Comparison of ENCODE assay signal across 9 mouse cellular contexts in genomic region chr4:62727541-62728303, GRCm38 (mm10).
DNase-seq lines count a peak whose midpoint lies in the region.
"Had no signal": no experiment of that assay in that cellular context is flagged by ENCODE, and none has a peak within 500 bp of the region (broad histone marks: within the 10 kb centered on the region; RNA-seq: fewer than 3 reads in every experiment).

No protein-coding gene starts in this region.

- no peaks in the 10 kb centered on the region for H3K9me3 ChIP-seq in limb, embryonic 10.5 days (replicated peaks)

- H3K27ac ChIP-seq in limb, embryonic 10.5 days = peak overlapping the region; percentile 37

- 81% methylated on average over 20 of the region's 20 CpGs for WGBS in limb, embryonic 10.5 days

- H3K4me3 ChIP-seq in limb, embryonic 10.5 days = no peak overlapping the region

- DNase-seq in layer of hippocampus, adult 18-20 months (ENCODE audit: low spot score in 2 of 2) = peak; percentile 22 to 48
- DNase-seq in layer of hippocampus, adult 9-11 months = no peak
- peak; percentile 55 for DNase-seq in ZHBTc4 (ENCODE audit: low read depth, low spot score)
- peak; percentile 54 for DNase-seq in fibroblast of lung, adult 2 months (ENCODE audit: low read depth)
- no peak for DNase-seq in limb, embryonic 10.5 days (ENCODE audit: low spot score)
- DNase-seq in cerebellum, postnatal 4 days (ENCODE audit: low spot score in 2 of 2) = no peak
- no peak for DNase-seq in spleen, postnatal 10 days (ENCODE audit: low spot score in 2 of 2)
- no peak for DNase-seq in spleen, adult 12 weeks (ENCODE audit: low spot score)

- H3K36me3 ChIP-seq in limb, embryonic 10.5 days = no peaks in the 10 kb centered on the region

- H3K4me1 ChIP-seq in limb, embryonic 10.5 days = peaks cover 29% of the 10 kb centered on the region

- H3K27me3 ChIP-seq in limb, embryonic 10.5 days (ENCODE audit: low read depth, poor library complexity, severe bottlenecking) = no peaks in the 10 kb centered on the region
- H3K27me3 ChIP-seq: Patski had no signal

Comparison
In these comparisons a context has a peak if more than half of its experiments do, and no peak if none do; other contexts are left out.
1. DNase-seq: peak in layer of hippocampus, adult 18-20 months (2 of 2), ZHBTc4 (single experiment) and fibroblast of lung, adult 2 months (single experiment); none in layer of hippocampus, adult 9-11 months (single experiment), limb, embryonic 10.5 days (single experiment), cerebellum, postnatal 4 days (0 of 2), spleen, postnatal 10 days (0 of 2) and spleen, adult 12 weeks (single experiment).